Comparison of ENCODE assay signal across 7 mouse cellular contexts in the genomic region with DNA sequence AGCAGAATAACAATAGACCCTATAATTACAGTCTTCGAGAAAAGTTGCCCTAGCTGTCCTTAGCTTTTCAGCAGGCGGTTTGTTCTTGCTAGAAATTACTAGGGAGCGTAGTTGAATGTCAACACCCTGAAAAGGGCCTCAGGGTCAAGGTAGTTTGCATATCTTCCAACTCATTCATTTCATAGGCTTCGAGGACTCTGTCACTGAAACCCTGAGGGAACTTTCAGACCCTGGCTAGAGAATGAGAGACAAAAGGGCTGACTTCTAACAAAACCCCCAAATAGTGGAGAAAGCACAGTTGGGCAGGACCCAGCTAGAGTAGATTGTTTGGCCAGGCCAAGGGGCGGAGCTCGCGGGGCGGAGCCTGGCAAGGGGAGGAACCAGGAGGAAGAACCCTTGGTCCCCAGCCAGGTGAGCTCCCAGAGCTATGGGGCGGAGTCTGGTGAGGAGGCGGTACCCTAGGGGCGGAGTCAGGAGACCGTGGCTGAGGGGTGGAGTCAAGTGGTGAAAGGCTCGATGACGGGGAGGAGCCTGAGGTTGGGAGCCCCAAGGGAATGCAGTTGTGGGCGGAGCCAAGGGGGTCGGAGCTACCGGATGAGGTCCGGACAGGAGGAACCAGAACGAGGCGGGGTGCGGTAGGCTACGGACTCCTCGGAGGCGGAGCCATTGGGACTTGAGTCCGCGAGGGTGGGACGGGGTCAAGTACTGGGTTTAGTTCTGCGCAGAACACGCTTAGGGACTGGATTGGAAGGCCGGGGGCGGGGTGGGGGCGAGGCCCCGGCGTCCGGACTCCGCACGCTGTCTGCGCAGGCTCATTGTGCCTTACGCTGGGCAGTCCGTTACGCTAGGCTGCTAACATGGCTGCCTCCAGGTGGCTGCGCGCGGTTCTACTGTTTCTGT. TPM values are rescaled to one million over a fixed set of nuclear protein-coding genes. Genes with fewer than 3 reads are reported as not detected.
DNase-seq lines count a peak whose midpoint lies in the region; ATAC-seq lines count a peak whose summit lies in the region.

No protein-coding gene starts in this region.

- ATAC-seq in embryonic facial prominence, embryonic 11.5 days (replicated peaks; ENCODE audit: insufficient number of reproducible peaks, low FRiP score, low TSS enrichment, low read depth) = peak; percentile 98
- ATAC-seq in granulocyte monocyte progenitor cell, adult 5-6 weeks (replicated peaks; ENCODE audit: poor library complexity, severe bottlenecking) = peak; percentile 90
- peak; percentile 99 for ATAC-seq in midbrain, embryonic 13.5 days

- H3K9me3 ChIP-seq in embryonic facial prominence, embryonic 11.5 days (replicated peaks; ENCODE audit: control insufficient read depth, low read length) = no peaks in the 10 kb centered on the region
- H3K9me3 ChIP-seq in limb, embryonic 10.5 days (replicated peaks) = no peaks in the 10 kb centered on the region
- H3K9me3 ChIP-seq in midbrain, embryonic 13.5 days = no peaks in the 10 kb centered on the region

- peak overlapping the region; percentile 74 for H3K4me2 ChIP-seq in embryonic facial prominence, embryonic 11.5 days (ENCODE audit: low read depth, low read length)
- peak overlapping the region; percentile 84 for H3K4me2 ChIP-seq in midbrain, embryonic 13.5 days (replicated peaks)

- H3K36me3 ChIP-seq in embryonic facial prominence, embryonic 11.5 days (replicated peaks; ENCODE audit: control insufficient read depth, insufficient read depth, low read depth, low read length) = no peaks in the 10 kb centered on the region
- H3K36me3 ChIP-seq in limb, embryonic 10.5 days = peaks cover 25% of the 10 kb centered on the region
- peaks cover 11% of the 10 kb centered on the region for H3K36me3 ChIP-seq in midbrain, embryonic 13.5 days

- WGBS in embryonic facial prominence, embryonic 11.5 days = 3% methylated on average over 44 of the region's 44 CpGs
- WGBS in limb, embryonic 10.5 days = 5% methylated on average over 44 of the region's 44 CpGs
- 4% methylated on average over 42 of the region's 44 CpGs for WGBS in midbrain, embryonic 13.5 days

- H3K4me3 ChIP-seq in embryonic facial prominence, embryonic 11.5 days (ENCODE audit: low read depth, low read length) = peak overlapping the region; percentile 76
- peak overlapping the region; percentile 85 for H3K4me3 ChIP-seq in limb, embryonic 10.5 days
- H3K4me3 ChIP-seq in midbrain, embryonic 13.5 days (replicated peaks) = peak overlapping the region; percentile 70

- no peaks in the 10 kb centered on the region for H3K27me3 ChIP-seq in embryonic facial prominence, embryonic 11.5 days (ENCODE audit: control insufficient read depth, insufficient read depth, low read length)
- no peaks in the 10 kb centered on the region for H3K27me3 ChIP-seq in limb, embryonic 10.5 days (ENCODE audit: low read depth, poor library complexity, severe bottlenecking)
- no peaks in the 10 kb centered on the region for H3K27me3 ChIP-seq in midbrain, embryonic 13.5 days

- H3K4me1 ChIP-seq in embryonic facial prominence, embryonic 11.5 days (ENCODE audit: control insufficient read depth, insufficient read depth, low read length) = no peaks in the 10 kb centered on the region; the same call in 1 of the 2 replicates
- peaks cover 24% of the 10 kb centered on the region for H3K4me1 ChIP-seq in limb, embryonic 10.5 days
- H3K4me1 ChIP-seq in midbrain, embryonic 13.5 days (replicated peaks) = peaks cover 22% of the 10 kb centered on the region

- H3K27ac ChIP-seq in embryonic facial prominence, embryonic 11.5 days (replicated peaks; ENCODE audit: low read depth, low read length) = peak overlapping the region; percentile 80
- peak overlapping the region; percentile 93 for H3K27ac ChIP-seq in limb, embryonic 10.5 days
- H3K27ac ChIP-seq in midbrain, embryonic 13.5 days = peak overlapping the region; percentile 88

- peak overlapping the region; percentile 83 for H3K9ac ChIP-seq in embryonic facial prominence, embryonic 11.5 days (replicated peaks; ENCODE audit: low read length)
- peak overlapping the region; percentile 81 for H3K9ac ChIP-seq in midbrain, embryonic 13.5 days (replicated peaks)

- DNase-seq in adrenal gland, postnatal 14 days = peak; percentile 100
- peak; percentile 99 for DNase-seq in embryonic facial prominence, embryonic 11.5 days (ENCODE audit: low spot score)
- DNase-seq in kidney, adult 11 months = peak; percentile 100
- DNase-seq in limb, embryonic 10.5 days (ENCODE audit: low spot score) = peak; percentile 98
- peak; percentile 100 for DNase-seq in spleen, adult 12 weeks (ENCODE audit: low spot score)

RNA-seq across cellular contexts. Expression of a gene that starts 7.4 kb away (rescaled TPM):
- 87.2 and 100 TPM in 2 replicates for total RNA-seq in adrenal gland, postnatal 14 days (2021)
- 98.5 and 104 TPM in 2 replicates for polyA plus RNA-seq in embryonic facial prominence, embryonic 11.5 days (2014; fragmentation: Nextera tagmentation; extraction: Ambion mirVana)
- total RNA-seq in granulocyte monocyte progenitor cell, adult 5-6 weeks (2014; fragmentation: Nextera tagmentation) = 22.6 and 29.3 TPM in 2 replicates
- total RNA-seq in granulocyte monocyte progenitor cell, adult 5-6 weeks (2017) = 55.4 and 70.9 TPM in 2 replicates
- 104 and 106 TPM in 2 replicates for polyA plus RNA-seq in limb, embryonic 10.5 days (2016; fragmentation: Nextera tagmentation; extraction: Ambion mirVana)
- 68.6 and 69.6 TPM in 2 replicates for polyA plus RNA-seq in midbrain, embryonic 13.5 days (2015; fragmentation: Nextera tagmentation; extraction: Ambion mirVana)

RNA-seq across cellular contexts. Expression of a gene that starts 7.6 kb away (rescaled TPM):
- 17.8 and 18.1 TPM in 2 replicates for total RNA-seq in adrenal gland, postnatal 14 days (2021)
- 20.7 and 21.4 TPM in 2 replicates for polyA plus RNA-seq in embryonic facial prominence, embryonic 11.5 days (2014; fragmentation: Nextera tagmentation; extraction: Ambion mirVana)
- 4.9 and 5.8 TPM in 2 replicates for total RNA-seq in granulocyte monocyte progenitor cell, adult 5-6 weeks (2014; fragmentation: Nextera tagmentation)
- 5.6 and 6.4 TPM in 2 replicates for total RNA-seq in granulocyte monocyte progenitor cell, adult 5-6 weeks (2017)
- polyA plus RNA-seq in limb, embryonic 10.5 days (2016; fragmentation: Nextera tagmentation; extraction: Ambion mirVana) = 21.3 and 22.0 TPM in 2 replicates
- polyA plus RNA-seq in midbrain, embryonic 13.5 days (2015; fragmentation: Nextera tagmentation; extraction: Ambion mirVana) = 5.8 and 7.5 TPM in 2 replicates

Comparison
In these comparisons a context has a peak if more than half of its experiments do, and no peak if none do; other contexts are left out.
1. Peak in every context shown above with its lines: DNase-seq, ATAC-seq, H3K4me3 ChIP-seq and H3K27ac ChIP-seq.